Mouse (Mus musculus): ENCODE results near the gene Khk. TPM values are rescaled to one million over a fixed set of nuclear protein-coding genes. Genes with fewer than 3 reads are reported as not detected.

Khk gene
- polyA plus RNA-seq, 1 experiment from 2014 or later: 14.6 TPM

GRCm38 (mm10) chr5:30974870-30975656 is 53.8 kb downstream of the Khk start:
- ATAC-seq (ENCODE audit: insufficient number of reproducible peaks, insufficient read depth, low FRiP score, low TSS enrichment, low read depth): peak; percentile 15; the same call in 1 of the 2 replicates
- Histone ChIP-seq H3K9ac (replicated peaks) (no peak overlapping the region), H3K36me3 (no peaks in the 10 kb centered on the region), H3K9me3 (no peaks in the 10 kb centered on the region), H3K4me1 (replicated peaks) (peaks cover 13% of the 10 kb centered on the region), H3K4me2 (no peak overlapping the region), H3K27ac (peak overlapping the region; percentile 59), H3K27me3 (peaks cover 2% of the 10 kb centered on the region; the same call in 1 of the 2 replicates), H3K4me3 (replicated peaks) (no peak overlapping the region)
- 34% methylated on average over 9 of the region's 9 CpGs for WGBS

Other genes starting within 250 kb of the Khk start
- gene Dpysl5, start 209.9 kb upstream of the Khk start, polyA plus RNA-seq (2016; fragmentation: Nextera tagmentation; extraction: Ambion mirVana): 5.4 and 5.5 TPM in 2 replicates
- 26.8 and 28.4 TPM in 2 replicates for gene Mapre3, start 106.8 kb upstream of the Khk start, polyA plus RNA-seq (2016; fragmentation: Nextera tagmentation; extraction: Ambion mirVana)
- 80.4 and 84.6 TPM in 2 replicates for gene Tmem214, start 53.4 kb upstream of the Khk start, polyA plus RNA-seq (2016; fragmentation: Nextera tagmentation; extraction: Ambion mirVana)
- gene Agbl5, start 32.7 kb upstream of the Khk start, polyA plus RNA-seq (2016; fragmentation: Nextera tagmentation; extraction: Ambion mirVana): 35.8 and 42.0 TPM in 2 replicates
- 351 and 355 TPM in 2 replicates for gene Ost4, start 13.6 kb upstream of the Khk start, polyA plus RNA-seq (2016; fragmentation: Nextera tagmentation; extraction: Ambion mirVana)
- gene Emilin1, start 8.0 kb upstream of the Khk start, polyA plus RNA-seq (2016; fragmentation: Nextera tagmentation; extraction: Ambion mirVana): 221 and 225 TPM in 2 replicates
- gene Cgref1, start 24.2 kb downstream of the Khk start, polyA plus RNA-seq (2016; fragmentation: Nextera tagmentation; extraction: Ambion mirVana): 4.1 and 4.4 TPM in 2 replicates
- 132 and 133 TPM in 2 replicates for gene Preb, start 38.9 kb downstream of the Khk start, polyA plus RNA-seq (2016; fragmentation: Nextera tagmentation; extraction: Ambion mirVana)
- not detected in 2 replicates for gene Tcf23, start 47.2 kb downstream of the Khk start, polyA plus RNA-seq (2016; fragmentation: Nextera tagmentation; extraction: Ambion mirVana)
- gene Atraid, start 126.9 kb downstream of the Khk start, polyA plus RNA-seq (2016; fragmentation: Nextera tagmentation; extraction: Ambion mirVana): 105 and 107 TPM in 2 replicates
- gene Slc5a6, start 127.5 kb downstream of the Khk start, polyA plus RNA-seq (2016; fragmentation: Nextera tagmentation; extraction: Ambion mirVana): 11.0 and 12.5 TPM in 2 replicates
- 48.0 and 50.9 TPM in 2 replicates for gene Cad, start 133.3 kb downstream of the Khk start, polyA plus RNA-seq (2016; fragmentation: Nextera tagmentation; extraction: Ambion mirVana)
- gene Dnajc5g, start 184.9 kb downstream of the Khk start, polyA plus RNA-seq (2016; fragmentation: Nextera tagmentation; extraction: Ambion mirVana): not detected in 2 replicates
- gene Slc30a3, start 186.8 kb downstream of the Khk start, polyA plus RNA-seq (2016; fragmentation: Nextera tagmentation; extraction: Ambion mirVana): 0.13 and 0.21 TPM in 2 replicates
- 2.1 and 3.6 TPM in 2 replicates for gene Trim54, start 195.3 kb downstream of the Khk start, polyA plus RNA-seq (2016; fragmentation: Nextera tagmentation; extraction: Ambion mirVana)
- not detected in 2 replicates for gene Ucn, start 217.4 kb downstream of the Khk start, polyA plus RNA-seq (2016; fragmentation: Nextera tagmentation; extraction: Ambion mirVana)
- gene Mpv17, start 232.8 kb downstream of the Khk start, polyA plus RNA-seq (2016; fragmentation: Nextera tagmentation; extraction: Ambion mirVana): 59.4 and 63.0 TPM in 2 replicates